Mouse (Mus musculus) stomach, embryonic 14.5 days (tissue): ENCODE measurements around the gene Asap2. TPM values are rescaled to one million over a fixed set of nuclear protein-coding genes. Genes with fewer than 3 reads are reported as not detected.

ENCODE experiments used
- ATAC-seq: fragments of 200-750 bp; cut with Nextera tagmentation; 2 replicates; pipeline ENCODE4 v1.8.0; 2017; ENCODE audit warnings: low read depth, moderate TSS enrichment; ENCODE audit not compliant: insufficient number of reproducible peaks, insufficient read depth, low FRiP score
- H3K27ac ChIP-seq: fragments of 300-500 bp; sonication (generic); 2 replicates; pipeline ENCODE4 v1.5.1; 2014; ENCODE audit warnings: mild to moderate bottlenecking, low read length, moderate library complexity, mixed read lengths
- H3K27me3 ChIP-seq: fragments of 300-500 bp; sonication (generic); 2 replicates; pipeline ENCODE4 v1.6.1; 2014; ENCODE audit warnings: low read length, control low read depth, mixed read lengths; ENCODE audit not compliant: control insufficient read depth, insufficient read depth
- H3K36me3 ChIP-seq: fragments of 300-500 bp; sonication (generic); 2 replicates; pipeline ENCODE4 v1.6.1; 2014; ENCODE audit warnings: mild to moderate bottlenecking, control low read depth, low read length, moderate library complexity, mixed read lengths; ENCODE audit not compliant: control insufficient read depth, insufficient read depth
- H3K4me1 ChIP-seq: fragments of 300-500 bp; sonication (generic); 2 replicates; pipeline ENCODE4 v1.6.1; 2014; ENCODE audit warnings: low read length, control low read depth, mixed read lengths; ENCODE audit not compliant: control insufficient read depth, insufficient read depth
- H3K4me2 ChIP-seq: fragments of 300-500 bp; sonication (generic); replicated peaks from 2 replicates; pipeline ENCODE4 v1.6.1; 2014; ENCODE audit warnings: low read depth, low read length, control low read depth
- H3K4me3 ChIP-seq: fragments of 300-500 bp; sonication (generic); 2 replicates; pipeline ENCODE4 v1.5.1; 2014; ENCODE audit warnings: low read depth, low read length, control low read depth
- H3K9ac ChIP-seq: fragments of 300-500 bp; sonication (generic); replicated peaks from 2 replicates; pipeline ENCODE4 v1.6.1; 2014; ENCODE audit warnings: low read depth, mild to moderate bottlenecking, control low read depth, low read length, moderate library complexity, mixed read lengths
- H3K9me3 ChIP-seq: fragments of 300-500 bp; sonication (generic); 2 replicates; pipeline ENCODE4 v1.6.1; 2016; ENCODE audit warnings: low read depth, low read length, control low read depth; ENCODE audit not compliant: control insufficient read depth
- WGBS: fragments of 180-500 bp; shearing (Covaris S2); extraction: QIAGEN DNeasy Blood & Tissue Kit; methylation state at CpG from one replicate; pipeline ENCODE4 v1.1.7; 2014; 5-methylcytosine and 5-hydroxymethylcytosine counted together
- polyA plus RNA-seq: library from polyadenylated mRNA; unstranded; fragments of >200 nt; fragmentation: Nextera tagmentation; extraction: Ambion mirVana; gene quantifications from 2 replicates; pipeline ENCODE4 v1.2.1, GENCODE M21; 2014

Gene Asap2
- polyA plus RNA-seq, 1 experiment from 2014 or later: 10.9 TPM

DNA sequence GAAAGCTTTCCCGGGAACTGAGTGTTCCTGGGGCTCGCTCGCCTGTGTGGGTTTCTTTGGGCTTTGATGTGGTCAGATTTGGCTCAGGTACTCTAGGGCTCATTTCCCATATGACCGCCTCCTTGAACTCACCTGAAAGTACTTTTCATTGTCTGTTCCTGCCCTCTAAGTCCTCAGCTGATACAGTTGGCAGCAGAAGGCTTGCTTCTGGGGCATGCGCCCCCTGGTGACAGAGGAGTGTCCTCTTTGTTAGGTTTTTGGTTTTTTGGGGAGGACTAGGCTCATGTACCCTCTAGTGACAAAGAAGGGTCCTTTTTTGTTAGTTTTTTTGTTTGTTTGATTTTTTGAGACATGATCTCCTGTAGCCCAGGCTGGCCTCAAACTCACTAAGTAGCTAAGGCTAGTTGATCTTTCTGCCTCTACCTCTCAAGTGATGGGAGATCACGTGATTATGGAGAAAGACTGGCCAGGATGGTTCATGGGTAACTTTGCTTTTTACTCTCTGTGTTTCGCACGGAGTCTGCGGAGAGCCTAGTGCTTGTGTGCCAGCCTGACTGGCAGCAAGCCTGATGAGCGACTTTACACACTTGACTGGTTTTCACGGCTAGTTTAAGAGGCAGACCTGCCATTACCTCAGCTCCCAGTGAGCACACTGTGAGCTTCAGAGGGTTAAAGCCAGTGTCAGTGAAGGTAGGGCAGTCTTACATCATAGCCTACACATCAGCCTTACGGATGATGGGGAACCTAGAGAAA is 328.1 kb downstream of the Asap2 start:
- Histone ChIP-seq H3K4me2 (no peak overlapping the region), H3K27me3 (no peaks in the 10 kb centered on the region), H3K9ac (no peak overlapping the region), H3K9me3 (no peaks in the 10 kb centered on the region), H3K36me3 (0 out of 2 replicates have a peak, but pooled peaks cover 11% of the 10 kb centered on the region), H3K4me3 (no peak overlapping the region), H3K27ac (no peak overlapping the region), H3K4me1 (no peaks in the 10 kb centered on the region)
- ATAC-seq: no peak
- 83% methylated on average over 12 of the region's 12 CpGs for WGBS
